Mouse (Mus musculus): ENCODE measurements at regions not wholly inside any gene's neighbourhood (a gene's known extent, or its start where the extent isn't known, plus 50 kb on each side); places are given as distances from the start of the nearest gene placed in this dataset.

- TF ChIP-seq CTCF (IDR thresholded peaks at IDR 0.05; ENCODE audit: low read depth, low read length): no peak
- no peak for TF ChIP-seq GATA2 (IDR thresholded peaks at IDR 0.05; ENCODE audit: borderline replicate concordance, low read depth, low read length)
Measured at GRCm38 (mm10) chr8:113984845-113985244, 136.3 kb upstream of the Adamts18 start.

All from G1E (cell line).